Mouse (Mus musculus): ENCODE results near the gene Dennd6b. TPM values are rescaled to one million over a fixed set of nuclear protein-coding genes. Genes with fewer than 3 reads are reported as not detected.

The Dennd6b gene
- 12.4 and 13.0 TPM in 2 replicates for polyA plus RNA-seq (2015; fragmentation: Nextera tagmentation; extraction: Ambion mirVana)

DNA sequence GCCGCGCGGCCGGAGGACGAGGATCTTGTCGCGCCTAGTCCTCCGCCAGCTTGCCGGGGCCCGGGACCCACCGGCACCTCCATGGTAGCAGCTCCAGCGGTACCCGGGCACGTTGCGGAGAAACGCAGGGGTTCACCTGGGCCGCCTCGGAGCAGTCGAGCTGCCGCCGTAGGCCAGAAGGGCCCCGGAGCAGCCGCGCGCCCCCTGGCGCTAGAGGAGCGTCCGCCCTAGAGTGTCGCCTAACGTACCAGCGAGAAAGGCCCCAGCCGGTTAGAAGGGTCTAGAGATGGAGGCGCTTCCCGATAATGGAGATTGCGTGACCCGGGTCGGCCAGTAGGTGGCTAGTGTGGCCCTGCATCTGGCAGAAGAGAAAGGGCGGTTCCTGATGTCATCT, at the start of gene Dennd6b:
TSS of gene Dennd6b (minus strand) at position 184 of the 394 bp plus-strand sequence.
- peak; percentile 98 for ATAC-seq (ENCODE audit: insufficient number of reproducible peaks, low FRiP score, low TSS enrichment, low read depth)
- H3K4me2 ChIP-seq: peak within 1 kb of the TSS; percentile 66
- peak within 1 kb of the TSS; percentile 100 for H3K27ac ChIP-seq
- no peaks in the 10 kb centered on the region for H3K27me3 ChIP-seq
- H3K4me3 ChIP-seq: peak within 1 kb of the TSS; percentile 89
- WGBS: 1% methylated on average over 38 of the region's 38 CpGs
- peak within 1 kb of the TSS; percentile 93 for H3K9ac ChIP-seq
- H3K36me3 ChIP-seq: 0 out of 2 replicates have a peak, but pooled peaks cover 3% of the 10 kb centered on the region
- no peaks in the 10 kb centered on the region for H3K9me3 ChIP-seq
- H3K4me1 ChIP-seq: peaks cover 14% of the 10 kb centered on the region

DNA sequence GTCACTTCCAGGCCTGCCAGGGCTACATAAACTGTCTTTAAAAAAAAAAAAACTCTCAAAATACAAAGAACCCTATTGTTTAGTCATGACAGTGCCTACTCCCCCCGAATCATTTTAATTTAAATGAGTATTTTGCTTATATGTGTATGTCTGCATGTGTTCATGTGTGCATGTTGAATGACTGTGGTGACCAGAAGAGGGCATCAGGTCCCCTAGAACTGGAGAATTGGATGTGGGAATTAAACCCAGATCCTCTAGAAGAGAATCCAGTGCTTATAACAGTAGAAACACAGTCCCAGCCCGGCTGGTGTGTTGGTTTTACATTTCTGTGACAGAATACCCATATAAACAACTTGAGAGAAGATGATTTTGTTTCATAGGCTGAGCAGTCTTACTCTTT, 44.7 kb upstream of the Dennd6b start:
- no peaks in the 10 kb centered on the region for H3K4me1 ChIP-seq
- 73% methylated on average over 2 of the region's 2 CpGs for WGBS
- no peak overlapping the region for H3K4me3 ChIP-seq
- H3K9ac ChIP-seq: no peak overlapping the region
- H3K27ac ChIP-seq: no peak overlapping the region
- no peak overlapping the region for H3K4me2 ChIP-seq
- peaks cover 31% of the 10 kb centered on the region for H3K36me3 ChIP-seq
- H3K27me3 ChIP-seq: no peaks in the 10 kb centered on the region
- H3K9me3 ChIP-seq: no peaks in the 10 kb centered on the region
- ATAC-seq (ENCODE audit: insufficient number of reproducible peaks, low FRiP score, low TSS enrichment, low read depth): no peak

- Histone ChIP-seq H3K9me3 (no peaks in the 10 kb centered on the region), H3K27ac (peak overlapping the region; percentile 65; the same call in 1 of the 2 replicates), H3K36me3 (peaks cover 28% of the 10 kb centered on the region), H3K9ac (no peak overlapping the region), H3K27me3 (no peaks in the 10 kb centered on the region), H3K4me1 (no peaks in the 10 kb centered on the region), H3K4me3 (no peak overlapping the region), H3K4me2 (no peak overlapping the region)
- WGBS: 56% methylated on average over 3 of the region's 3 CpGs
- no peak for ATAC-seq (ENCODE audit: insufficient number of reproducible peaks, low FRiP score, low TSS enrichment, low read depth)
Observed at GRCm38 (mm10) chr15:89239751-89240392, 43.6 kb upstream of the Dennd6b start.

DNA sequence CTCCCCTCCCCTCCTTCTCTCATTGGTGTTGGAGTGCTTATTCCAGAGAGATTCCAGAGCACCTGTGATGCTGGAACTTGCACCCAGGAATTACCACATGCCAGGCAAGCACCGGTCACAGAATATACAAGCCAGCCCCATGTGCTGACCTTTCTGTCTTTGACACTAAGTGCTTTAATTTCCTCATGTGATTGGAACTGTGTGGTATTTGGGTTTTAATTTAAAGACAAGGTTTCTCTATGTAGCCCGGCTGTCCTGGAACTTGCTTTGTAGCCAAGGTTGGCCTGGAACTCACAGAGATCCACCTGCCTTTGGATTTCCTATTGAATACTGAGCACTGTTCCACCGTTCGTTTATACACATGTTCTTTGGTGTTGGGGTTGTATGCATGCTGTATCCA, 37.8 kb upstream of the Dennd6b start:
- Histone ChIP-seq H3K27me3 (no peaks in the 10 kb centered on the region), H3K4me1 (no peaks in the 10 kb centered on the region), H3K9ac (no peak overlapping the region), H3K27ac (no peak overlapping the region), H3K4me3 (no peak overlapping the region), H3K4me2 (no peak overlapping the region), H3K36me3 (peaks cover 20% of the 10 kb centered on the region; the same call in 1 of the 2 replicates), H3K9me3 (no peaks in the 10 kb centered on the region)
- no peak for ATAC-seq (ENCODE audit: insufficient number of reproducible peaks, low FRiP score, low TSS enrichment, low read depth)
- WGBS: 85% methylated on average over 4 of the region's 4 CpGs

DNA sequence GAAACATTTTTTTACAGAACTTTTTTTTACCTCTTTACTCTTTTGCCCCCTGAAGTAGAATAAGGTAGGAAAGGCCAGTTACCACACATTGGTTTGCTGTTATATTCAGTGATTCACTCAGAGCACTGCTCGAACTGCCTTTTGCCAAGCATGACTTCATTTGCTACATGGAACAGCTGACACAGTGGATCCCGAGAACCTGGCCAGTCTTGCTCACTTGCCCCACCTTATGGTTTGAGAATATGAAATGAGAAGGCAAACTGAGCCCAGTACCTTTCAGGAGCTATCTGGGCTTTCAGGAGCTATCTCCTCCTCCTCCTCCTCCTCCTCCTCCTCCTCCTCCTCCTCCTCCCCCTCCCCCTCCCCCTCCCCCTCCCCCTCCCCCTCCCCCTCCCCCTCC, 37.3 kb upstream of the Dennd6b start:
- Histone ChIP-seq H3K4me3 (no peak overlapping the region), H3K27me3 (no peaks in the 10 kb centered on the region), H3K9me3 (no peaks in the 10 kb centered on the region), H3K36me3 (peaks cover 20% of the 10 kb centered on the region; the same call in 1 of the 2 replicates), H3K4me2 (no peak overlapping the region), H3K9ac (no peak overlapping the region), H3K27ac (no peak overlapping the region), H3K4me1 (no peaks in the 10 kb centered on the region)
- ATAC-seq (ENCODE audit: insufficient number of reproducible peaks, low FRiP score, low TSS enrichment, low read depth): 0 out of 2 replicates have a peak, but pooled peaks have one; percentile 52
- 45% methylated on average over 2 of the region's 2 CpGs for WGBS

DNA sequence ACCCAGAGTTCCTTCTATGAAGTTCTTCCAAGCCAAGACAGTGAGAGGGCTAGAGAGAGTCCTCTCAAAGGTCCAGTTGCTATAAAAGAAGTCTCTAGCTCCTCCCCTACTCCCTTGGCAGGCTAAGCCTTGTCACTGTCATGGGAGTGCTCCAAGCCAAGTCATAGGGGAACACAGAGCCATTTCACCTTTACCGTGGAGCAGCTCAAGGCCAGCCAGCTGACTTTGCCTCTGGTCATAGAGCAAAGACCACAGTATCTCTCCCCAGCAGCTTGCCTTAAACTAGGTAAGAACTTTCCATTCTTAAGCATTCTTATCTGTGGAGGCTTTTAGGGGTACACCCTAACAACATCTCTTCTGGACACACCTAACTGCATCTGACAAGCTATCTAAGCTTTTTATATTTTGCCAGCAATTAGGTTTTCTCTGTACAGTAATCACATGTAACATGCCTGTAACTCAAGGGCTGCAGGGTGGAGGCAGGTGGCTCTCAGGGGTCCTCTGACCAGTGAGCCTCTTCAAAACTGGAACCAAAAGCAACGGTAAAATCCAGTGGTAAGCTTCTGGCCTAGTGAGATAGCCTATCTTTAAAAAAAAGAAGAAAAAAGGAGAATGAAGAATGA, 19.4 kb upstream of the Dennd6b start:
- H3K4me3 ChIP-seq: no peak overlapping the region
- no peaks in the 10 kb centered on the region for H3K9me3 ChIP-seq
- no peak overlapping the region for H3K4me2 ChIP-seq

GRCm38 (mm10) chr15:89214953-89215352, 18.7 kb upstream of the Dennd6b start:
- no peak overlapping the region for H3K4me2 ChIP-seq
- no peak for ATAC-seq (ENCODE audit: insufficient number of reproducible peaks, low FRiP score, low TSS enrichment, low read depth)
- WGBS: 98% methylated on average over 3 of the region's 3 CpGs

More for the DNA sequence above, 19.4 kb upstream of the Dennd6b start:
- Histone ChIP-seq H3K36me3 (peaks cover 14% of the 10 kb centered on the region), H3K27ac (no peak overlapping the region), H3K27me3 (no peaks in the 10 kb centered on the region), H3K9ac (no peak overlapping the region), H3K4me1 (peaks cover 7% of the 10 kb centered on the region)
- WGBS: 87% methylated on average over 2 of the region's 2 CpGs
- no peak for ATAC-seq (ENCODE audit: insufficient number of reproducible peaks, low FRiP score, low TSS enrichment, low read depth)

GRCm38 (mm10) chr15:89213517-89213916, 17.2 kb upstream of the Dennd6b start:
- Histone ChIP-seq H3K9me3 (no peaks in the 10 kb centered on the region), H3K4me1 (peaks cover 14% of the 10 kb centered on the region), H3K36me3 (peaks cover 14% of the 10 kb centered on the region), H3K27ac (no peak overlapping the region), H3K4me3 (no peak overlapping the region), H3K4me2 (no peak overlapping the region), H3K27me3 (no peaks in the 10 kb centered on the region), H3K9ac (no peak overlapping the region)
- ATAC-seq (ENCODE audit: insufficient number of reproducible peaks, low FRiP score, low TSS enrichment, low read depth): no peak
- 86% methylated on average over 3 of the region's 3 CpGs for WGBS

More at GRCm38 (mm10) chr15:89214953-89215352, 18.7 kb upstream of the Dennd6b start:
- no peaks in the 10 kb centered on the region for H3K27me3 ChIP-seq
- H3K27ac ChIP-seq: no peak overlapping the region
- no peaks in the 10 kb centered on the region for H3K9me3 ChIP-seq
- no peak overlapping the region for H3K4me3 ChIP-seq
- H3K36me3 ChIP-seq: peaks cover 14% of the 10 kb centered on the region
- H3K4me1 ChIP-seq: peaks cover 12% of the 10 kb centered on the region
- no peak overlapping the region for H3K9ac ChIP-seq

GRCm38 (mm10) chr15:89212495-89212894, 16.2 kb upstream of the Dennd6b start:
- H3K4me1 ChIP-seq: peaks cover 14% of the 10 kb centered on the region
- H3K4me2 ChIP-seq: peak overlapping the region; percentile 77
- H3K36me3 ChIP-seq: peaks cover 14% of the 10 kb centered on the region
- H3K9me3 ChIP-seq: no peaks in the 10 kb centered on the region
- H3K27ac ChIP-seq: no peak overlapping the region
- ATAC-seq (ENCODE audit: insufficient number of reproducible peaks, low FRiP score, low TSS enrichment, low read depth): no peak
- peak overlapping the region; percentile 99; the same call in 1 of the 2 replicates for H3K9ac ChIP-seq
- no peaks in the 10 kb centered on the region for H3K27me3 ChIP-seq
- peak overlapping the region; percentile 98 for H3K4me3 ChIP-seq
- 56% methylated on average over 6 of the region's 6 CpGs for WGBS

DNA sequence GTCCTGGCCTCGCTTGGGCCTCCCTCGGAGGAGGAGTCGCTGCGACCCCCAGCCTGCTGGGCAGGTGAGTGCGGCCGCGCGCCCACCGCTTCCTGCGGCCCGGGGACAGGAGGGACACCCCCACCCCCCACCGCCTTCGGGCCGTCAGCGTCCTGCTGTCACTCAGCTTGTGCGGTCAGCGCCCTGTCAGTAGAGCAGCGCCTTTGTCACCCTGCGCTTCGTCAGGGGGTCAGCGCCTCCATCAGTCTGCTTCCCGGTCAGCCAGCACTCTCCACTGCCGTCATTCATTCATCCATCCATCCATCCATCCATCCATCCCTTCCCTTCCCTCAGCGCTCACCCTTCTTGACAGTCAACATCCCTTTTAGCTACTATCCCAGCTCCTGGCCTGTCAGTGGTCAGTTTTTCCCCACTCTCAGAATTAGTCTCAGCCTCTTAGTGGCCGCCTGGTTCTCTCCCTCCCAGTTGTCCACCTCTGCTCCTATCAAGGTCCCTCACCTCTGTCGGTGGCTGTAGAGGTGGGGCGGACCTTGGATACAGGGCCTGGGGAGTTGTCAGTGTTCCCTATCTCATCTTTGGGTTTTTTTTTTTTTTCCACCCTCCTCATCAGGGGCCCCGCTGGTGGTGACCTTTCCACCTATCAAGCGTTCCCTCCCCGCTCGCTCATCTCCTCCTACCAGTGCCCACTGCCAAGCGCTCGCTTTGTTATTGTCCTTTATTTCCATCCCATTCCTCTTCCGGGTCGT, 15.6 kb upstream of the Dennd6b start:
- H3K27ac ChIP-seq: peak overlapping the region; percentile 82
- peak overlapping the region; percentile 99 for H3K9ac ChIP-seq
- H3K4me1 ChIP-seq: peaks cover 14% of the 10 kb centered on the region
- H3K4me3 ChIP-seq: peak overlapping the region; percentile 98
- H3K9me3 ChIP-seq: no peaks in the 10 kb centered on the region
- peak overlapping the region; percentile 77 for H3K4me2 ChIP-seq
- 1% methylated on average over 35 of the region's 35 CpGs for WGBS
- peak; percentile 33; the same call in 1 of the 2 replicates for ATAC-seq (ENCODE audit: insufficient number of reproducible peaks, low FRiP score, low TSS enrichment, low read depth)
- H3K36me3 ChIP-seq: peaks cover 13% of the 10 kb centered on the region
- no peaks in the 10 kb centered on the region for H3K27me3 ChIP-seq

GRCm38 (mm10) chr15:89210915-89211715, 14.8 kb upstream of the Dennd6b start, which contains the start of gene Ppp6r2:
TSS of gene Ppp6r2 (plus strand) at chr15:89211553.
- 2% methylated on average over 64 of the region's 73 CpGs for WGBS
- peaks cover 14% of the 10 kb centered on the region for H3K4me1 ChIP-seq
- peak within 1 kb of the TSS; percentile 77 for H3K4me2 ChIP-seq
- no peaks in the 10 kb centered on the region for H3K27me3 ChIP-seq
- peak; percentile 72 for ATAC-seq (ENCODE audit: insufficient number of reproducible peaks, low FRiP score, low TSS enrichment, low read depth)
- peaks cover 5% of the 10 kb centered on the region for H3K36me3 ChIP-seq
- no peaks in the 10 kb centered on the region for H3K9me3 ChIP-seq
- H3K4me3 ChIP-seq: peak within 1 kb of the TSS; percentile 98
- H3K27ac ChIP-seq: peak within 1 kb of the TSS; percentile 82
- peak within 1 kb of the TSS; percentile 99 for H3K9ac ChIP-seq

Data from limb, embryonic 15.5 days (tissue).